Mouse (Mus musculus): ENCODE results near the gene Sapcd1.

- TF ChIP-seq CEBPB (IDR thresholded peaks at IDR 0.05; ENCODE audit: insufficient read depth, poor library complexity, severe bottlenecking) (no peak), TCF12 (IDR thresholded peaks at IDR 0.05; ENCODE audit: insufficient read depth, poor library complexity, severe bottlenecking) (no peak), POLR2A (IDR thresholded peaks at IDR 0.05; ENCODE audit: insufficient read length, low read depth) (peak; percentile 47)
Measured at GRCm38 (mm10) chr17:35049561-35050016, 21.8 kb upstream of the Sapcd1 start, which contains the start of gene Clic1.

Measured in myocyte (in vitro differentiated cells).